Mouse (Mus musculus): ENCODE measurements around the gene Cd69.

Gene Cd69

DNA sequence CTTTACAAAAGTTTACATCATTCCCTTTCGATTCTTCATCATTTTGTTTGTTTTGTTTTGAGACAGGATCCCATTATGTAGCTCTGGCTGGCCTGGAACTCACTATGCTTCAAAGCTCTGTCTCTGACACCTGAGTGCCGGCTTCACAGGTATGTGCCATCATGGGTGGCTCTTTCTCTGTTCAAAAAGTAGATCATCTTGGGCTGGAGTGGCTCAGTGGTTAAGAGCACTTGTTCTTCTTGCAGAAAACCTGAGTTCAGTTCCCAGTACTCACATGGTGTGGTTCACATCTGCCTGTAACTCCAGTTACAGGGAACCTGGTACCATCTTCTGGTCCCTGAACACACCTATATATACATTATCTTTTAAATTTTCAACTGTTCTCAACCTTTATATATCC, 50.2 kb downstream of the Cd69 start:
- no peak for DNase-seq (ENCODE audit: extremely low read depth, low read depth)

DNA sequence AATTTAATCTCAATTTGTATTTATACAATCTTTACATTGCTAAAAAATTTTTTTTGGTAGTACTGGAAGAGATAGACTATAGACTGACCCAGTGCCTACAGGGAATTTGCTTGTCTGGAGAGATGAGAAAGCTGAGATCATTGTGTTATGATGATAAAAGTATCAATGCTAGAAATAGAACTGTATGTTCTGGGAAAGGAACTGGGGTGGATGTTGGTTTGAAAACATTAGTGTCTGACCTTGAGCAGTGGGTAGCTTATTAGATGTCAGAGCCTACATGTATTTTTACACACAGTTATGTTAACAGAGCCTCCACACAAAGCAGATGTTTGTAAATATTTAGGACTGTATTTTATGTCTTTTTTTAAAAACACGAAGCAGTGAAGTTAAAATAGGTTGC, 51.1 kb downstream of the Cd69 start:
- no peak for DNase-seq (ENCODE audit: extremely low read depth, low read depth)

DNA sequence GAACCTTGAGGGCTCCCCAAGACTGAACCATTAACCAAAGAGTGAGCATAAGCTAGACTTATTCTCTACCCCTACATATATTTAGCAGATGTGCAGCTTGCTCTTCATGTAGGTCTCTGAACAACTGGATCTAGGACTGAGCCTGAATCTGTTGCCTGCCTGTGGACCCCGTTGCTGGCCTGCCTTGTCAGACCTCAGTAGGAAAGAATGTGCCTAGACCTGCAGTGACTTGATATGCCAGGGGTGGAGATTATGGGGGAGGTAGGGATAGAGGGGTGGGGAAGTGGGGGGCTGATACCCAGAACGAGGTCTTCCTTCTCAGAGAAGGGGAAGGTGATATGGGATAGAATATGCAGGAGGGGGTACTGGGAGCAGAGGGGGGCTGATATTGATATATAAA, 51.6 kb downstream of the Cd69 start:
- no peak for DNase-seq (ENCODE audit: extremely low read depth, low read depth)

DNA sequence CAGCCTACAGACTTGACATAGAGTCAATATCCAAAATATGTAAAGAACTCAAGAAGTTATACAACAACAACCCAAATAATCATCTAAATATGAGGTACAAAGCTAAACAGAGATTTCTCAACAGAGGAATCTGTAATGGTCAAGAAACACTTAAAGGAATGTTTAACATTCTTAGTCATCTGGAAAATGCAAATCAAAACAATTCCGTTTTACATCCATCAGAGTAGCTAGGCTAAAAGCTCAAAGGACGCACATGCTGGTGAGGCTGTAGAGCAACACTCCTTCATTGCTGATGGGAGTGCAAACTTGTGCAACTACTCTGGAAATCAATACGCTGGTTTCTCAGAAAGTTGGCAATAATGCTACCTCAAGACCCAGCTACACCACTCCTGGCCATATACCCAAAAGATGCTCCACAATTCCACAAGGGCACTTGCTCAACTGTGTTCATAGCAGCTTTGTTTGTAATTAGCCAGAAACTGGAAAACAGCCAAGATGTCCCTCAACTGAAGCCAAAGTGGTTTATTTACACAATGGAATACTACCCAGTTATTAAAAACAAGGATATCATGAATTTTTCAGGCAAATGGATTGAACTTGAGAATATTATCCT, 52.9 kb downstream of the Cd69 start:
- DNase-seq (ENCODE audit: extremely low read depth, low read depth) = no peak

DNA sequence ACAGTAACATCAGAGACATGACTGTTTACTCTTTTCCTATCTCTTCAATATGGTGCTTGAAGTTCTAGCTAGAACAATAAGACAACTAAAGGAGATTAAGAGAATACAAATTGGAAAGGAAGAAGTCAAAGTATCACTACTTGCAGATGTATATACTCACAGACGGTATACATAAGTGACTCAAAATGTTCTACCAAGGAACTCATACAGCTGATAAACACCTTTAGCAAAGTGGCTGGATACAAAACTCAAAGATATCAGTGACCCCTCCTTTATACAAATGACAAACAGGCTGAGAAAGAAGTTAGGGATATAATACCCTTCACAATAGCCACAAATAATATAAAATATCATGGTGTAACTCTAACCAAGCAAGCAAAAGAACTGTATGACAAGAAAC, 54.2 kb downstream of the Cd69 start:
- no peak for DNase-seq (ENCODE audit: extremely low read depth, low read depth)

DNA sequence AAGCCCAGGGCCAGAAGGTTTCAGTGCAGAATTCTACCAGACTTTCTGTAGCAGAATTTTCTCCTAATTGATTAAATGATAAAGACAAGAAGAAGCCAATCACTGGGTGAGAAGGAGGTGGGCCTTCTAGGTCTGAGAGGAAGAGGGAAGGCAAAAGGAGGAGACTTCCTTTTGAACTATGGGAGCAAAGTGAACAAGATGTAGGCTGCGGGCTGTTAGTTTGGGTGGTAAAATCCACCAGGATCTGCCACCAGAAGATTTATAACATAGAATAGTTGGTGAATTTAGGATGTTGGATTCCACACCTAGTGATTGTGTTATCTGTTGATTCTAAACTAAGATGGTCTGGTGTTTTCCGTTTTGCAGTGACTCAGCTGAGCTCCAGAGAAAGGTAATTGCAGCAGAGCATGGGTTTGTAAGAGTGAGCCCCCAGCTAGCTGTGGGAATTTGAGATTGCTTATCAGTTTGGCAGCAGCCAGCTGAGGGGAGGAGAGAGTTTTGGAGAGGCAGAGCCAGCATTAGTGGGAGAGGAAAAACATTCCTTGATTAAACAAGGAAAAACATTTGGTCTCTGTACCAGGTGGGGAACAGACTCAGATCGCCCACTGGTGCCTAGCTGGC, 55.2 kb downstream of the Cd69 start:
- no peak for DNase-seq (ENCODE audit: extremely low read depth, low read depth)

DNA sequence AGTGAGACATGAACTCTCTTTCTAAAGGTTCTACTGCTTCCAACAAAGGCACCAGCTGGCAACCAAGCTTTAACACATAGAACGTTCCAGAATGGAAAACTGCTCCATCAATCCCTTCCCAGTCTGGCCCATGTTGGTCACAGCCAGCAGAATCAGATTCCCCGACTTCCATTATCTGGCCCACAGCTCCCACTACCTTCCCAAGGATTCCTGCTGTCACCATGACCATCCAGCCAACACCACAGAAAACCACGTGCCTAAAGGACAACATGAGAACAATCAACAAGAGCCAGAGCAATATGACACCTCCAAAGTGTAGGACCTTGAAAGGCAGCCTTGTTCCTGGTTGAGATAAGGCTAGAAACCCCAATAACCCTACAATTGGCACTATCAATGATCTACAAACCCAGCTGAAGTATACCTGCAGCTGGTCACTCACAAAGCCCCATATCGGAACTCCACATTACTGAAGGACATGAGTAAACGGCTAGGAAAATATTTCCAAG, 57.0 kb downstream of the Cd69 start:
- no peak for DNase-seq (ENCODE audit: extremely low read depth, low read depth)
